Mouse (Mus musculus) heart, postnatal 0 days (tissue): ENCODE data around the gene Gpr182.
"Not testable (repeated sequence)": the region's sequence is repeated elsewhere in the genome, so short reads cannot be mapped to it uniquely, and the experiment has no call there.

Source experiments
- CTCF ChIP-seq: IDR thresholded peaks from 2 replicates; pipeline ENCODE4 v1.5.1; 2016; ENCODE audit warnings: antibody characterized with exemption, control low read depth, low read depth
- EP300 ChIP-seq: IDR thresholded peaks from 2 replicates; pipeline ENCODE4 v1.6.1; 2016; ENCODE audit warnings: antibody characterized with exemption, low read depth

DNA sequence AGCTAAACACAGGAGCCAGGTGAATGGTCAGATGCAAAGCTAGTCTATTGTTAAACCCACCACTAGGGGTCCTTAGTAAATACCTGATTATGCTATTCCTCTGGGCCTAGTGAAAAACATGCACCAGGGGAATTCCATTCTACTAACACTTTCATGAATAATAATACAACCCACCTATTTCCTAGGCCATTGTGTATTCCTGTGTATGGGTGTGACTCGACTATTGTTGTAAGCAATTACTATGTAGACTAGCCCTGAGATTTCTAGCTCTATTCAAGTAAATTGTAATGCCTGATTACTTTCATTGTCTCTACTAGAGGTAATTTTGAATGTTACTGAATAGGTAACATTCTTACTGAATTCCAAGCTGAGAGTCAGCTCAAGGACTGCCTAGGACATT is 33.9 kb upstream of the Gpr182 start:
- not testable (repeated sequence) for TF ChIP-seq EP300, CTCF
